Mouse (Mus musculus) bone marrow macrophage, adult 2 months (primary cell): ENCODE results near the gene Olfm1.

Experiments used
- CTCF ChIP-seq: IDR thresholded peaks from 2 replicates; pipeline ENCODE4 v1.5.1; 2012; ENCODE audit warnings: low read depth, mild to moderate bottlenecking, low read length, moderate library complexity
- POLR2A ChIP-seq: IDR thresholded peaks from 2 replicates; pipeline ENCODE4 v1.6.1; 2012; ENCODE audit warnings: mild to moderate bottlenecking, low read depth, low read length, borderline replicate concordance

- TF ChIP-seq CTCF (no peak), POLR2A (no peak)
Measured at GRCm38 (mm10) chr2:28235129-28235528, 42.3 kb downstream of the Olfm1 start.
